Mouse (Mus musculus): ENCODE data around the gene Atf4. TPM values are rescaled to one million over a fixed set of nuclear protein-coding genes. Genes with fewer than 3 reads are reported as not detected.

The Atf4 gene
- polyA plus RNA-seq (2014; fragmentation: Nextera tagmentation; extraction: Ambion mirVana) = 131 and 145 TPM in 2 replicates

- peak within 1 kb of the TSS; percentile 97 for H3K4me2 ChIP-seq (replicated peaks; ENCODE audit: low read depth, low read length)
- no peaks in the 10 kb centered on the region for H3K27me3 ChIP-seq (ENCODE audit: control insufficient read depth, insufficient read depth, low read length)
- no peaks in the 10 kb centered on the region for H3K9me3 ChIP-seq (ENCODE audit: control insufficient read depth, low read length)
- peaks cover 54% of the 10 kb centered on the region for H3K36me3 ChIP-seq (ENCODE audit: control insufficient read depth, insufficient read depth, low read length)
- H3K9ac ChIP-seq (ENCODE audit: low read depth, low read length) = peak within 1 kb of the TSS; percentile 100
- H3K4me1 ChIP-seq (ENCODE audit: control insufficient read depth, insufficient read depth, low read length) = peaks cover 19% of the 10 kb centered on the region
- under 1% methylated on average over 62 of the region's 62 CpGs for WGBS
- peak within 1 kb of the TSS; percentile 100 for H3K4me3 ChIP-seq (ENCODE audit: low read length)
- ATAC-seq (ENCODE audit: low FRiP score, low TSS enrichment) = peak; percentile 94
- peak within 1 kb of the TSS; percentile 99 for H3K27ac ChIP-seq (ENCODE audit: low read depth, low read length)
Measured at GRCm38 (mm10) chr15:80254847-80255645, at the start of gene Atf4. Gene Atf4 (plus strand): TSS chr15:80255184.

GRCm38 (mm10) chr15:80206057-80206565 is 48.9 kb upstream of the Atf4 start:
- Histone ChIP-seq H3K27ac (ENCODE audit: low read depth, low read length) (no peak overlapping the region), H3K4me2 (replicated peaks; ENCODE audit: low read depth, low read length) (no peak overlapping the region), H3K9me3 (ENCODE audit: control insufficient read depth, low read length) (no peaks in the 10 kb centered on the region), H3K27me3 (ENCODE audit: control insufficient read depth, insufficient read depth, low read length) (no peaks in the 10 kb centered on the region), H3K4me1 (ENCODE audit: control insufficient read depth, insufficient read depth, low read length) (peaks cover 7% of the 10 kb centered on the region; the same call in 1 of the 2 replicates), H3K36me3 (ENCODE audit: control insufficient read depth, insufficient read depth, low read length) (no peaks in the 10 kb centered on the region), H3K4me3 (ENCODE audit: low read length) (no peak overlapping the region), H3K9ac (ENCODE audit: low read depth, low read length) (no peak overlapping the region)
- WGBS = 84% methylated on average over 3 of the region's 3 CpGs
- no peak for ATAC-seq (ENCODE audit: low FRiP score, low TSS enrichment)

DNA sequence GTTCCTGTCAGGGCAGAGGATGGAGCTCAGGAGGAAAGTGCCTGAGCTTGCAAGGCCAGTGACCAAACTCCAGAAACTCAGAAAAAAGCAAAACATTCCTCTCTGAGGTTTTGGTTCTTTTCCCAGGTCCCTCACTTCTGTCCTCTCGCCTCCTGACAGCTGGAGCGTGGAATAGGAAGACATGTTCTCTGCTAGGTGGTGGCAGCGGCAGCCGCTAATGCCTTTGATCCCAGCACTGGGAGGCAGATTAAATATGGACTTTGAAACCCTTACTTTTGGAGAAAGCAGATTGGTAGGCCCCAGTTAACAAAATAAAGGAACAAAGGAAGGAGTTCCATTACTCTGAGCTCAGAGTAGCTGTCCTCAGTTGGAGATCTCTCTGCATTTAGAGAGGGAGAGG is 46.5 kb upstream of the Atf4 start:
- H3K4me2 ChIP-seq (replicated peaks; ENCODE audit: low read depth, low read length) = no peak overlapping the region
- H3K4me3 ChIP-seq (ENCODE audit: low read length) = no peak overlapping the region
- peaks cover 12% of the 10 kb centered on the region for H3K36me3 ChIP-seq (ENCODE audit: control insufficient read depth, insufficient read depth, low read length)
- 0 out of 2 replicates have a peak overlapping the region, but pooled peaks have one; percentile 28 for H3K9ac ChIP-seq (ENCODE audit: low read depth, low read length)
- no peaks in the 10 kb centered on the region for H3K27me3 ChIP-seq (ENCODE audit: control insufficient read depth, insufficient read depth, low read length)
- H3K27ac ChIP-seq (ENCODE audit: low read depth, low read length) = no peak overlapping the region
- H3K4me1 ChIP-seq (ENCODE audit: control insufficient read depth, insufficient read depth, low read length) = peaks cover 7% of the 10 kb centered on the region; the same call in 1 of the 2 replicates
- no peaks in the 10 kb centered on the region for H3K9me3 ChIP-seq (ENCODE audit: control insufficient read depth, low read length)
- 13% methylated on average over 4 of the region's 4 CpGs for WGBS
- ATAC-seq (ENCODE audit: low FRiP score, low TSS enrichment) = no peak

DNA sequence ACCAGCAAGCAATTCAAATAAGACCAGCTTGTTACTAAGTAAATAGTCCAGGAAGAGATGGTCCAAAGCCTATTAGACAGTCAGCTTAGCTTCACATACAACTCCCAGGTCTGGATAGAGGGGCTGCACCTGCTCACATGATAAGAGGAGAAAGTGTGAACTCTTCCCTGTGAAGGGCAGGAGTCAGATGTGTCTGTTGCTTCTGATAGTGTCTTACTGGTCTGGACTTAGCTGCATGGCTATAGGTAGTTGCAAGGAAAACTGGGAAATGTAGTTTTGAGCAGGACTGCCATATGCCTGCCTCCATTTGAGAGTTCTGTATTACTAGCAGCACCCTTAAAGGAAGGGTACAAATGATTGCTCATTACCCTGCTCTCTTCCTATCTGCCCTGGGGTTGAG is 41.3 kb upstream of the Atf4 start:
- Histone ChIP-seq H3K4me3 (ENCODE audit: low read length) (no peak overlapping the region), H3K4me1 (ENCODE audit: control insufficient read depth, insufficient read depth, low read length) (peaks cover 1% of the 10 kb centered on the region; the same call in 1 of the 2 replicates), H3K9me3 (ENCODE audit: control insufficient read depth, low read length) (no peaks in the 10 kb centered on the region), H3K27me3 (ENCODE audit: control insufficient read depth, insufficient read depth, low read length) (no peaks in the 10 kb centered on the region), H3K9ac (ENCODE audit: low read depth, low read length) (no peak overlapping the region), H3K36me3 (ENCODE audit: control insufficient read depth, insufficient read depth, low read length) (peaks cover 12% of the 10 kb centered on the region), H3K27ac (ENCODE audit: low read depth, low read length) (no peak overlapping the region), H3K4me2 (replicated peaks; ENCODE audit: low read depth, low read length) (no peak overlapping the region)
- no peak for ATAC-seq (ENCODE audit: low FRiP score, low TSS enrichment)

DNA sequence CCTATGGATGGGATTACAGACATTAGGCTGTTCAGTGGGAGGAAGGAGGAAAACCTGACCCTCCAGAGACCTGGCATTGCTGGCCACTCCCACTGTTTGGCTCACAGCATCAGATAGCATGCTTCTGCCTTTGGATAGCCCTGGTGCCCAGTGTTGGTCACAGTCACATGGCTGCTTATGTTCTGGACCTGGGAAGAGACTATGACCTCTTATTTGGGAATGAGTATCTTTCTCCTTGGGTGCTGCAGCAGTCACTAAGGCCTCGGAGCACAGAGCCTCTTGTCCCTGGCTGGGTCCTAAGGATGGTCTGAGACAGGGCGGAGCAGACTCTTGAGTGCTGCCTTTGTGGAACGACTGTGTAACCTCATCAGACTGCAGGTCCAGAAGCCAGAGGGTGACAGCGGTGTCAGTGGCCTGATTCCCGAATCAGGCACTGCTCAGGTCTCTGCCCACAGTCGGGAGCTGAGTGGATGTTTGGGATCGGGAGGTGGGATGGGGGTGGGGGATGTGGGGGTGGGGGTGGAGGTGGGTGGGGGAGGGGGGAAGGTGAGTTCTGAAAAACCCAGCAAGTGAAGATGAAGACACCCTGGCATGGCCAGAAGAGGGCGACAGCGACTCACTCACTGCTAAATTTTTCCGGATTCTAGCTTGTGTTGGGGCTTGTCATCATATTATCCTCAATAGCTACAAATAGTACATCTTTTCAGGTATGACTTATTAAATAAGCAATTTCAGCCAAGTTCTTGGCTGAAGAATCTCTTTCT is 39.1 kb upstream of the Atf4 start:
- WGBS = 13% methylated on average over 10 of the region's 10 CpGs
- no peak for ATAC-seq (ENCODE audit: low FRiP score, low TSS enrichment)
- no peak overlapping the region for H3K27ac ChIP-seq (ENCODE audit: low read depth, low read length)
- H3K36me3 ChIP-seq (ENCODE audit: control insufficient read depth, insufficient read depth, low read length) = peaks cover 12% of the 10 kb centered on the region
- H3K27me3 ChIP-seq (ENCODE audit: control insufficient read depth, insufficient read depth, low read length) = no peaks in the 10 kb centered on the region
- H3K4me2 ChIP-seq (replicated peaks; ENCODE audit: low read depth, low read length) = no peak overlapping the region
- no peak overlapping the region for H3K4me3 ChIP-seq (ENCODE audit: low read length)
- no peaks in the 10 kb centered on the region for H3K9me3 ChIP-seq (ENCODE audit: control insufficient read depth, low read length)
- peaks cover 6% of the 10 kb centered on the region; the same call in 1 of the 2 replicates for H3K4me1 ChIP-seq (ENCODE audit: control insufficient read depth, insufficient read depth, low read length)
- H3K9ac ChIP-seq (ENCODE audit: low read depth, low read length) = no peak overlapping the region

DNA sequence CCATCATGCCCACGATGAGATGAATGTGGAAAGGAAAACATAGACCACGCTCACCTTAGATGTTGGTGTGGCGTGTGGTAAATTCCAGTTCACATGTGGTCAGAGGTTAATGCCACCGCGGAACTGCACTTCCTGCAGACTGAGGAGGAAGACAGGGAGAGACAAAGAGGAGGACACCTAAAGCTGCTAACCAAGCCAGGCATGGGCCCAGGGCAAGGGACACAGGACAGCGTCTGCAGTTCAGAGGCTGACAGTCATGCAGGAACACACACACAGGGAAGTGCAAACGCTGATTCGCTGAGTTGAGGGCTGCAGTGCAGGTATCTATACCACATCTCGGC is 38.5 kb upstream of the Atf4 start:
- Histone ChIP-seq H3K27ac (ENCODE audit: low read depth, low read length) (no peak overlapping the region), H3K27me3 (ENCODE audit: control insufficient read depth, insufficient read depth, low read length) (no peaks in the 10 kb centered on the region), H3K9ac (ENCODE audit: low read depth, low read length) (no peak overlapping the region), H3K9me3 (ENCODE audit: control insufficient read depth, low read length) (no peaks in the 10 kb centered on the region), H3K4me1 (ENCODE audit: control insufficient read depth, insufficient read depth, low read length) (peaks cover 6% of the 10 kb centered on the region; the same call in 1 of the 2 replicates), H3K36me3 (ENCODE audit: control insufficient read depth, insufficient read depth, low read length) (peaks cover 9% of the 10 kb centered on the region), H3K4me3 (ENCODE audit: low read length) (no peak overlapping the region), H3K4me2 (replicated peaks; ENCODE audit: low read depth, low read length) (no peak overlapping the region)
- WGBS = 59% methylated on average over 9 of the region's 9 CpGs
- no peak for ATAC-seq (ENCODE audit: low FRiP score, low TSS enrichment)

GRCm38 (mm10) chr15:80217476-80217875 is 37.5 kb upstream of the Atf4 start:
- ATAC-seq (ENCODE audit: low FRiP score, low TSS enrichment) = no peak
- 0 out of 2 replicates have a peak, but pooled peaks cover 2% of the 10 kb centered on the region for H3K36me3 ChIP-seq (ENCODE audit: control insufficient read depth, insufficient read depth, low read length)
- no peak overlapping the region for H3K4me2 ChIP-seq (replicated peaks; ENCODE audit: low read depth, low read length)
- H3K4me3 ChIP-seq (ENCODE audit: low read length) = no peak overlapping the region
- H3K27me3 ChIP-seq (ENCODE audit: control insufficient read depth, insufficient read depth, low read length) = no peaks in the 10 kb centered on the region
- WGBS = 87% methylated on average over 10 of the region's 10 CpGs
- no peak overlapping the region for H3K27ac ChIP-seq (ENCODE audit: low read depth, low read length)
- peaks cover 6% of the 10 kb centered on the region; the same call in 1 of the 2 replicates for H3K4me1 ChIP-seq (ENCODE audit: control insufficient read depth, insufficient read depth, low read length)
- no peaks in the 10 kb centered on the region for H3K9me3 ChIP-seq (ENCODE audit: control insufficient read depth, low read length)
- no peak overlapping the region for H3K9ac ChIP-seq (ENCODE audit: low read depth, low read length)

DNA sequence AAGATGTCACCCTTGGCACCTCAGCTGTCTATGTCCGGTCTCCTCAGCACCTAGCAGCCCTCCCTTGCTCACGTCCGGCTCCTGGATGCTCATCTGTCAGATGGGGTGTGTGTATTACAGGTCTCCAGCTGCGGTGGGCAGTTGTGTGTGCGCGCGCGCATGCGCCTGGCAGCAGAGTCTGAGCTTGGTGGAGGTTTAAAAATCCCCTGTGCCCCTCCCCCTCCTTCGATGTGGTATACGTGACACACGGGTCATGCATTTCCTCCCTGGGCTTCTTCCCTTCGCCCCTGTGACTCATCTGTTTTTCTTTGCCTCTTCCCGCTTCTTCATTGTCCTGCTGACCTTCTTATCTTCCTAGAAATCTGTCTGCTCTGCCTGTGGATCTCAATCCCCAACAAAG is 35.8 kb upstream of the Atf4 start:
- peak overlapping the region; percentile 22; the same call in 1 of the 2 replicates for H3K4me2 ChIP-seq (replicated peaks; ENCODE audit: low read depth, low read length)
- no peaks in the 10 kb centered on the region for H3K27me3 ChIP-seq (ENCODE audit: control insufficient read depth, insufficient read depth, low read length)
- no peaks in the 10 kb centered on the region for H3K36me3 ChIP-seq (ENCODE audit: control insufficient read depth, insufficient read depth, low read length)
- peak overlapping the region; percentile 28; the same call in 1 of the 2 replicates for H3K9ac ChIP-seq (ENCODE audit: low read depth, low read length)
- H3K4me3 ChIP-seq (ENCODE audit: low read length) = no peak overlapping the region
- no peaks in the 10 kb centered on the region for H3K9me3 ChIP-seq (ENCODE audit: control insufficient read depth, low read length)
- 42% methylated on average over 14 of the region's 14 CpGs for WGBS
- ATAC-seq (ENCODE audit: low FRiP score, low TSS enrichment) = peak; percentile 51; the same call in 1 of the 2 replicates
- peaks cover 6% of the 10 kb centered on the region; the same call in 1 of the 2 replicates for H3K4me1 ChIP-seq (ENCODE audit: control insufficient read depth, insufficient read depth, low read length)
- no peak overlapping the region for H3K27ac ChIP-seq (ENCODE audit: low read depth, low read length)
